Mouse (Mus musculus) right cerebral cortex, postnatal 25 days (tissue): ENCODE data around the gene Cd55b.
"Not testable (repeated sequence)": the region's sequence is repeated elsewhere in the genome, so short reads cannot be mapped to it uniquely, and the experiment has no call there.

Experiments used
- DNase-seq: peaks from one replicate; pipeline ENCODE4 v3.0.0; 2022

Cd55b gene

DNA sequence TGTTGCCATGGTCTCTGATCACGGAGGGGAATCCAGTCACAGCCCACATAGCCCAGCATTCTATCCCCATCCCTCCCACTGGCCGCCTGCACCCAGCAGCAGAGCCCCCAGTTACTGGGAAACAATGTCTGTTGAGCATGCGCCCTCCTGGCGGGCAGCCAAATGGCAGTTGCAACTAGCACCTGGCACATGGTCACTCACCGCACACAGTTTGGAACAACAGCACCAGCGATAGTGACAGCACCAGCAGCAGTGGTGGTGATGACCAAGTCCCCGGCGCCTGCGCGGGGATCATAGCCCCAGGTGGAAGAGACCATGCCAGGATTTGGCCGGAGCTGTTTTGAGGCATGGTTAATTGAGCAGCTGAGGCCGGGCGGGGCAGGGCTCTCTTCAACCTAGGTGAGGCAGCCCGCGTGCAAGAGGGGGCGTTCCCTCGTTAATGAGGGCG is at the start of gene Cd55b:
Gene Cd55b, minus strand, starts transcription at position 346 of the 448 bp plus-strand sequence.
- peak; percentile 4 for DNase-seq

DNA sequence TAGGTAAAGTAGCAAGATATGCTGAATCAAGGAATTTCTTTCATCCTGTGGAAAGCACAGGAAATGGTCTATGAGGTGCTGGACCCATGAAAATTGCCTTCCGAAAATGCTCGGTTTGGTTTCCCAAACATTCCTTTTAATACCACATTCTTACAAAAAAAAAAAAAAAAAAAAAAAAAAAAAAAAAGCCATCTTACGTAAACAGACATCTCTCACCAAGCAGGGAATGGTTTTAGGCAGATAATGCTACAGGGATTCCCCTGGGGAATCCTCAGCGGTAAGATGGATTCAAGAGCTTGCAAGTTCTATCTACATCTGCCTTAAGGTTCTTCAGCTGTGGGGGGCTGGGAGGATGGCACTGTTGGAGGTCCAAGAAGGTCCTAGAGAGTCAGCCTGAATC is 47.3 kb upstream of the Cd55b start:
- DNase-seq, result no peak

DNA sequence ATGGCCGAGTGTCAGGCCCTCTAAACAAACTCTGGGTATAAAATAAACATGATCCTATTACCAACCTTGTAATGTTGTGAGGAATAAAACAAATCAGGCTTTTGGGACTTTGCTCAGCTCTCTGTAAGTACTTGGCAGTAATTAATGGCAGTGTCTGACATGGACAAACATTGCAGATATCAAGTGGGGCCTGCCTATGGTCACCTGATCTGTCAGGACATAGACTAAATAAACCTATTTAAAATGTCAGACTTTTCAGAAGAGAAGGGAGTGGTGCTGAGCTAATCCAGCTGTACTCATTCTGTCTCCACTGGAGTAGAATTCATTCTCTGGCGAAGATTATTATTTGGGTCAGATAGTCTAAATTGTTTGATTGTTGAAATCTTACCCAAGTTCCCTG is 44.6 kb upstream of the Cd55b start:
- DNase-seq, result no peak

DNA sequence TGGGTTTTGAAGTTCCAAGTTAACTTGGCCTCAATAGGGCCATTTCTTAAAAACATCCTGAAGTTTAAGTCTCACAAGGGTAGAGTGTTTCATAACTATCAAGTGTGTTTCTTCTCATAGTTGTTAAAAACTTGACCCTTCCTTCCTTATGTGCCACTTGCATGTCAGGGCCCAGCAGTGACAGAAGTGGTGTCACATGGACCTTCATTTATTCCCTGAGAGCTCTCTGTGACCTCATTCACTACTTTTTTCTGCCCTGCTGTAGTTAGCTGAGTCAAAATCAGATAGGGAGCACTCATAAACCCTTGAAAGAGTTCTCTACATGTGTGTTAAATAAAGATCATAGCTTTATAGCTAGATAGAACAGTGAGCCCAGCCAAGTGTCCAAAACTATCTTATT is 41.4 kb upstream of the Cd55b start:
- DNase-seq, result no peak

DNA sequence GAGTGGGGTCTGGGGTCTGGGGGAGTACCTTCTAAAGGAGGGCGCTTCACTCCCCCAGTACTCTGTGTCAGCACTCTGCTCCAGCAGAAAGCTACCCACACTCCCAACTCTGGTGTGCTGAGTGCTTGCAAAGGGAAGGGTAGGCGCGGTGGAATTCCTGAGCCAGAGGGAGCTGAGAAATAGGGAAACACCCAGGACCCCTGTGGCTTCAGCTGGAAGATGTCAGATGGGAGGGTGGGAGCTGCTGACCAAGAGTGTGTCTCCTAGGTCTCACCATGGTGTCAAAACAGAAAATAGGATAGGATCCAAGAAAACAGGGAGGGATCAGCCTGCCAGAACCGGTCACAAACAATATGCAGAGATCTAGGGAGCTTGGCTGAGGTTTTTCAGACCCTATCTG is 40.1 kb upstream of the Cd55b start:
- DNase-seq, result no peak

DNA sequence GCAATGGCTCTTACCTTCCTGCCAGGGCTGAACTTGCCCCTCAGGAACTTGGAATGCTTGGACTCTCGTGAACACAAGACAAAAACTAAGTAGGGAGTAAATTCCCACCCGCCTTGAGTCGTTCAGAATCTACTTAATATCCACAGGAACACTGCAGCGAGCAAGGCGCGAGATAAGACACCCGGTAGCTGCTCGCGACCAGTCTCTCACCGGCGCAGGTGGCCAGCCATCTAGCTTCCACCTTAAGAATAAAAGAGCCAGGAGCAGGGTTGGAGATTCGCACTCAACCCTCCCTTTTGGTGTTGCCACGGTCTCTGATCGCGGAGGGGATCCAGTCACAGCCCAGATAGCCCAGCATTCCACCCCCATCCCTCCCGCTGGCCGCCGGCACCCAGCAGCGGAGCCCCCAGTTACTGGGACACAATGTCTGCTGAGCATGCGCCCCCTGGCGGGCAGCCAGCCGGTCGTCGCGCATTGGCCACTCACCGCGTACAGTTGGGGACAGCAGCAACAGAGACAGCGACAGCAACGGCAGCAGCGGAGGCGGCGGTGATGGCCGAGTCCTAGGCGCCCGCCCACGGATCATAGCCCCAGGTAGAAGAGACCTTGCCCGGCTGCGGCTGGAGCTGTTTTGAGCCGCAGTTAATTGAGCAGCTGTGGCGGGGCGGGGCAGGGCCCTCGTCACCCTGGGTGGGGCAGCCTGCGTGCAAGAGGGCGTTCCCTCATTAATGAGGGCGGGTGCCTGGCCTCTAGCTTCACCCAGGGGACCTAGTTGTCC is 39.5 kb upstream of the Cd55b start, which contains the start of gene Cd55:
Gene Cd55, minus strand, starts transcription at position 661 of the 778 bp plus-strand sequence.
- peak; percentile 89 for DNase-seq

DNA sequence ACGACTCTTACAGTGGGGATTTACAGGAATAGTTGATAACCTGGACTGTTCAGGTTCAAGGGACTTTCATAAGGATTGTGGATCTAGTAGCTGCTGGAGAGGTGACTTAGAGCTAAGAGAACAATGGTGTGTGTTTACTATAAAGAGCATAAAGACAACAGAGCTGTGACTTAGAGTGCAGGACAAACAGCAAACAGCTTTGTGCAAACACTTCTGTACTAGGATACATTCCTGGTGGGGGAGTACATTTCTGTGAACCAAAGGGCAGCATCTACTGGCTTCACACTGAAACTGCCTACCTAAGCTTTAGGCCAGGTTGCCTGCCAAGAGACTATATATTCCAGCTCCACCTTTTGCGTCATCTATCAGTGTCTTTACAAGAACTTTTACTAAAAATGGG is 32.3 kb upstream of the Cd55b start:
- no peak for DNase-seq

DNA sequence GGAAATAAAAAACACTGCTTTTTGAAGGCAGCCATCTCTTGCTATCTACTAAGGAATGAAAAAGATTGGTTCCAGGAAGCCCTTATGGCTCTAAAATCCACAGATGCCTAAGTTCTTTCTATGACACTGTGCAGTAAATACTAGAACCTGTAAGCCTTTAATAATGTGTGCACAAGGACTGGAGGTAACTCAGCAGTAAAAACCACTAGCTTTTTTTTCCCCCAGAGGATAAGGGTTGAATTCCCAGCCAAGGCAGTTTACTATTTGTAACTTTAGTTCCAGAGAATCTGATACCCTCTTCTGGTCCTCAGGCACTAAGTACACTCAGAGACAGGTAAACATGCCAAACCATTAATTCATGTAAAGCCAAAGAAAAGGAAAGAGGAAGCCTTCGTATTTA is 20.1 kb upstream of the Cd55b start:
- not testable (repeated sequence) for DNase-seq

DNA sequence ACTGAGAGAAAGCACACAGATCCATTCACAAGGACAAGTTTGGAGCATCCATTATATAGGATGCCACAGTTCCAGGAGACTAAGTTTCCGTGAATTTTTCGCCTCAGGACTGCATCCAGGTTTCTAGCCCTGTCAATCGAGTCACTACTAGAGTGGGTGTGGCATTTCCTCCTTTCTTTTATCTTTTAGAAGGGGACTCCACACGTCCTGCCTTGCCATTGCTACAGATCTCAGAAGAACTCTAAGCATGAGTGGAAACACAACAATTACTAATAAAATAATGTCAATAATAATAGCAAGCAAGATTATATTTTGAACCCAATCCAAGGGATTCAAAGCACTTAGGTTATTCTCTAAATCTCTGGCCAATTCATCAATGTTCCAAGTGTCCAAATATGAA is 8.1 kb upstream of the Cd55b start:
- no peak for DNase-seq

DNA sequence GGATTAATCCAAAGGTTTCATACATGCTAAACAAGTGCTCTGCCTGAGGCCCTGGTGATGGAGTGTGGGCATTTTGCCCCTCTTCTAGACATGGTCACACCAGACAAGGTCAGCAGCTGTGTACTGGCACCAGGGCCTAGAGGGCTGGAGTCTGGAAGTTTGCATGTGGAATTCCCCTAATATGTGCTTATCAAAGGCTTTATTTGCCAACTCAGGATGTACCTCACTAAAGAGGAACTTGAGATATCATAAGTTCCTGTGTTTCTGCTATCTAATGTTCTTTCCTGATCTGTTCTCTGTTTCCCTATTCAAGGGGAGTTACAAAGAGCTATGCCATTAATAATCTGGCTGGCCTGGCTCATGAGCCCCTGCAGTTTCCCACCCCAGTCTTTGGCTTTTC is 5.9 kb upstream of the Cd55b start:
- DNase-seq, result not testable (repeated sequence)

DNA sequence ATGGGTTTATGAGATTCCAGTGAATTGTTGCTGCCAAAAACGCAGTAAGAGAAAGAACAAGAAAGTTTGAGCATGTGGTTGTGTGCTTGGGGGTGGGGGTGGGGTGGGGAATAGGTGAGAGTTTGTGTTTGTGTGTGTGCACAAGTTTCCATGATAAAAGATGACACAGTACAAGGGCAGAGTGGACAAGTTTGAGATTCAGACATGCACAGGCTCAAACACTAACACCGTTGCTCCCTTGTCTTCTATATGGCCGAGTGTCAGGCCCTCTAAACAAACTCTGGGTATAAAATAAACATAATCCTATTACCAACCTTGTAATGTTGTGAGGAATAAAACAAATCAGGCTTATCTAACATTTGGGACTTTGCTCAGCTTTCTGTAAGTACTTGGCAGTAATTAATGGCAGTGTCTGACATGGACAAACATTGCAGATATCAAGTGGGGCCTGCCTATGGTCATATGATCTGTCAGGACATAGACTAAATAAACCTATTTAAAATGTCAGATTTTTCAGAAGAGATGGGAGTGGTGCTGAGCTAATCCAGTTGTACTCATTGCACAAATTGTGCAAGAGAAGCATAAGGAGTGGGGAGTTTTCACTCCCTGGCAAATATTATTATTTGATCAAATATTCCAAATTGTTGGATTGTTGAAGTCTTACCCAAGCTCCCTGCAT is 4.5 kb upstream of the Cd55b start:
- not testable (repeated sequence) for DNase-seq

DNA sequence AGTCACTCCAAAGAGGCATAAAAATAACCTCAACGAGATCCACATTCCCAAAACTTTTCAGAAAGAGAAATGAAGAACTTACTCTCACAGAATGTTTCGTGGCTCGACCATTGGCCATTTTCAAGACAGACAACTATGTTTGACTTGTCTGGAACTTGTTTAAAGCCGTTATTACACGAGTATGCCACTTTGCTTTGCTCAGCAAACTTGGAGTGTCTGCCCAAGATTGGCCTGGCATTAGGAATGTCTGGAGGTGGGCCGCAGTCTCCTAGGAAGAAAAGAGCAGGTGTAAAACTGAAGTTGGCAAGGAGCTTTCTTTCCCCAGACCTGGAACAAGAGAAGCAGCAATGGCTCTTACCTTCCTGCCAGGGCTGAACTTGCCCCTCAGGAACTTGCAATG is 776 bp downstream of the Cd55b start:
- DNase-seq, result not testable (repeated sequence)

DNA sequence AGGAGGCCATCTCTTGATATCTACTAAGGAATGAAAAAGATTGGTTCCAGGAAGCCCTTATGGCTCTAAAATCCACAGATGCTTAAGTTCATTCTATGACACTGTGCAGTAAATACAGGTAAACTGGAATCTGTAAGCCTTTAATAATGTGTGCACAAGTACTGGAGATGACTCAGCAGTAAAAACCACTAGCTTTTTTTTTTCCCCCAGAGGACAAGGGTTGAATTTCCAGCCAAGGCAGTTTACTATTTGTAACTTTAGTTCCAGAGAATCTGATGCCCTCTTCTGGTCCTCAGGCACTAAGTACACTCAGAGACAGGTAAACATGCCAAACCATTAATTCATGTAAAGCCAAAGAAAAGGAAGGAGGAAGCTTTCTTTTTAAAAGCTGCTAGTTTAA is 25.7 kb downstream of the Cd55b start:
- not testable (repeated sequence) for DNase-seq

DNA sequence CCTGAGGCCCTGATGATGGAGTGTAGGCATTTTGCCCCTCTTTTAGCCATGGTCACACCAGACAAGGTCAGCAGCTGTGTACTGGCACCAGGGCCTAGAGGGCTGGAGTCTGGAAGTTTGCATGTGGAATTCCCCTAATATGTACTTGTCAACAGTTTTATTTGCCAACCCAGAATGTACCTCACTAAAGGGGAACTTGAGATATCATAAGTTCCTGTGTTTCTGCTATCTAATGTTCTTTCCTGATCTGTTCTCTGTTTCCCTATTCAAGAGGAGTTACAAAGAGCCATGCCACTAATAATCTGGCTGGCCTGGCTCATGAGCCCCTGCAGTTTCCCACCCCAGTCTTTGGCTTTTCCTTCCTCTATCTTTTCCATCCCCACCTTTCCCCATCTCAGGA is 35.5 kb downstream of the Cd55b start:
- DNase-seq, result not testable (repeated sequence)

DNA sequence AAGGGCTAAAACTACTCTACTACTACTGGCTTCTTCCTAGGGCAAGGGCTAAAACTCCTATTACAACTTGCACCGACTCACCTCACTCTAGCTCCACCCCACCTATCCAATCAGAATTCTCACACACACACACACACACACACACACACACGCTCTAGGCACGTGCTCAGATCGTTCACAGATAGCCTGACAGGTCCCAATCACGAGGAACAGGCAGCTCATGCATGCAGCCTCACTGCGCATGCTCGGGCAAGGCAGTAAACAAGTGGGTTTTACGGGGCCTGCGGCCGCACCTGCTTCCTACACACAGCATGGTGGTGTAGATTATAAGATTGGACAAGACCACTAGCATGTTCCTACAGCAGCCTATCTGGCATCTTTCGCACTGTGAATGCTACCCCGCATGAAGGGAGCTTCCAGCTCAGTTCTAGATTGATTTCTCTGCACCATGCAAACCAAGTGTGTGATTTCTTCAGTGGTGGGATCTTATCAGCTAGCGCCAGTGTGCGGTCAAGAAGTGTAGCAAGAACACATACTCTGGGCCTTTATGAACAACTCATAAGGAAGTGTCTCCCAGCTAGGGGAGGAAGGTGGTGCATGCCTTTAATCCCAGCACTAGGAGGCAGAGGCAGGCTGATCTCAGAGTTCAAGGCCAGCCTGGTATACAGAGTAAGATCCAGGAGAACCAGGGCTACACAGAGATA is 44.9 kb downstream of the Cd55b start:
- DNase-seq, result no peak

DNA sequence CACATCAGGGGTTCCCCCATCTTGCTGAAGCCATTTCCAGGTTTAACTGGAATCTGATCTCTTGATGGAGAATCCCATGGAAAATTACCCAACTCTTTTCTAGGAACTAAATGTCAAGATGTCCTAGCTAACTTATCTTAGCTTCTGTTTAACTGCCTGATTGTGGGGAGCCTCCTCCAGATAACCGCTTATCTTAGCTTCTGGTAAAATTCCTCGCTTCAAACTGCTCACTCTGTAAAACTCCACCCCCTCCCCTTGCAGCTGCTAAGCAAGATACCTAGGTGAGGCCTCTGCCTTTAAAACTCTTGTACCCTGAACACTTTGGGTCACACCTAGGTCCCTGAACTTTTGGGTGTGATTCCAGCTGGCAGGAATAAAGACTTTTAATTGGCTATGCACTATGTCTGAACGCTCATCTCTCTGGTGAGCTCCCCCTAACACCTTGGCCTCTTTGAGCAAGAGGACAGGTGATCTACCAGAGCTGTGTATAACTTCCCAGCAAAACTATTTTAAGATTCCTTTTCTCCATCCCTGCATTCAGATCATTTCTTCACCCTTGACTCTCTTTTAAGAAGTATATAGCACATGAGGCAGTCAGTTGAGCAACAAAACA is 48.5 kb downstream of the Cd55b start:
- DNase-seq, result no peak

DNA sequence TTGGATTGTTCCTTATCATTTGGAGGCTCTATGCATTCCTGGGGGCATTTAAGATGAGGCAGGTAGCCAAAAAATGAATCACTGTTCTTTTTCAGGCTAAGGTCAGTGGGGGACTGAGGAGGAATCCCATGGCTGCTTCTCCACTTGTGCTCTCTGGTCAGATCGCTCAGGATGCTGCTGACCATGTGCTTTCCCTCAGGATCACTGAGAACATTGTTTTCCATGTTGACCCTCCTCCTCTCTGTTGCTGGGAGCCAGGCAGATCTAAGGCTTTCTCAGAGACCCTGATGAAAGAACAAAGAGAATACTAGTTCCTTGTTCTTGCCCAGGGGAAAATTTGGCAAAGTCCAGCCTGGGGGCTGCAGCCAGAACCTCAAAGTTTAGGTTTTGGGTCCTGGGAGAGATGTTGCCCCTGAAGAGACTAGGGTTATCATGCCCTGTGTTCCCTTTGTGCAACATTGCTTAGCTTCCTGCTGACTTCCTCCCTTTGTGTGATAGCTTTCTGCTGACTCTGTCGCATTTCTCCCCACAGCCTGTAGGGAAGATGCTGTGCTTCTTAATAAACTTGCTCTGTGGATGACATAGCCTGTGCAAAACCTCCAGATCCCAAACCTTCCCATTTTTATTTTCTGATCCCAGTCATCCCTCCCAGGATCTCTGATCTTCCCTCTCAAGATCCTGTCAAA is 49.3 kb downstream of the Cd55b start:
- no peak for DNase-seq

DNA sequence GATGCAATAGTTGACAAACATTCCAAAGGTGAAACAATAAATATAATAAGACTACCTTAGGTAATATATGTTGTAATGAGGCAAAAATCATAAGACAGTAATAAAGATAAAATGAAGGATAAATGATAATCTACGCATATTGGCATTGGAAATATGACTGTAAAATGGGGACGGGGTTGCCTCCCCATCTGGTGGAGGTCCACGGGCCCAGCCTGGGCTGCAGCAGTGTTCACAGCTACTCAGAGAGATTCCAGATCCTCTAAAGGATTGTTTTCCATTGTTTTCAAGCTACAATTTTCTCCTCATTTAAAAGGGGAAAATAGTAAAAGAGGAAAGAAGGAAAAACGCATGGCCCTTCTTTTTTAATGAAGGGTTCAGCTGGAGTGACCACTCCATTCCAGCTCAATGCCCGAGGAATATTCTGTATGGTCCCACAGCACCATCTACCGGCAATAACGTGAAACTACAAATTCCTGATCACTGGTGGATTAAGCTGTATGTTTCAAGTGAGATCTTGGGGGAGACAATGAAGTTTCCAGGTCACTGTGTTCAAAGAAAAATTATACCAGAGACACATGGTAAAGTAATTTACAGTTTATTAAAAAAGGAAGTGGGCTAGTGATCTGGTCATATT is 50.8 kb downstream of the Cd55b start:
- peak; percentile 27 for DNase-seq

DNA sequence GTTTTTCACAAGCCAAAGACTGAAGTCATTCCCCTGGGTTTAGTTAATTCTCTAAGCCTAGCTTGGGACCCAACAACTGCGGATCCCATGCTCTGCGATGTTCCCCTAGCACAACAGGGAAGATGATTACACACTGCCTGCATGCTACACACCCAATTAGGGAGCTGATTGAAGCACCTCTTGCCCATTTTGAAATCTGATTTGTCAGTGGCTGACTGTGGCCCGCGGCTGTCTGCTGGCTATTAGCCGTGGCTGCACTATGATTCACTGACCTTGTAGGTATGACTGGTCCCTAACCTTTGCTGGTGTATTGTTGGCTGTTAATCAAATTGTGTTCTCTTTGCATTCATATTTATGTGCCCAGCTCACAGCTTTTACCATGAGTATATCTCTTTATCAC is 51.5 kb downstream of the Cd55b start:
- no peak for DNase-seq

DNA sequence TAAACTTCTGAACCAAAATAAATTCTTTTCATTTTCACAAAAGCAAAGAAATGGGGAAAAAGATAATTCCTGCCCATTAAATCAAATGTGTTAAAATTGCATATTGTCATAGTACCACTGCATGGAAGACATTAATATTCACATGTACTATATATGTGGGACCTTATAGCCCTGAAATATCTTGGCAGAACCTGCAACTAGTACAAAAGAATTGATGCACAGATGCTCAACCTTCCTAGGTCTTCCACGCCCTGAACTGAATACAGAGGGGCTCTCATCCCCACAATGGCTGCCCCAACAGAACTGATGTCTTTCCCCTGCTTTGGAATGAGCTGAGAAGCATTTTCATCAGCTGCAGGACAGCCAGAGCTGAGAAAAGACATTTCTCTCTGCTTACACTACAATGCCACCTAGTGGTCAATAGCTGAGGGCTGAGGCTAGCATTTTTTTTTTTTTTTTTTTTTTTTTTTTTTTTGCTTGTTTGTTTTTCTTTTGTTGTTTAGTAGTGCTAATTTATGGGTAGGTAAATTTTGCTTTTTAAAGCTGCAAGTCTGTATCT is 72.7 kb downstream of the Cd55b start:
- DNase-seq, result peak; percentile 5

DNA sequence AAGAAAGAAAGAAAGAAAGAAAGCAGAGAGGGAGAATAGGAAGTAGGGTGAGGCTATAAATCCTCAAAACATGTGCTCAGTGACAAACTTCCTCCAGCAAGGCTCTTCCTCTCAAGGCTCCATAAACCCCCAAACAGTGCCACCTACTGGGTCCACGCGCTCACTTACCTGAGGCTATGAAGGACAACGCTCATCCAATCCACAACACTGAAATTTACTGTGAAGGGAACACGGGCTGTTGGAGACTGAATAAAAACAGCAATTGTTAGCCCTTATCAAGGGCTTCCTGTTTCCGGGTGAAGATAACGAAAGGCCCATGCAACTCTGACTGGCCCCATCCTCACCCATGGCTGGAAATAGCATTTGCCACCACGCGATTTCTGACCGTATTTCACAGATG is 80.4 kb downstream of the Cd55b start:
- DNase-seq, result no peak
